Mouse (Mus musculus): ENCODE data around the gene Wdr31. TPM values are rescaled to one million over a fixed set of nuclear protein-coding genes. Genes with fewer than 3 reads are reported as not detected.
A peak's percentile ranks its signal among the peaks of the same experiment; 100 is the strongest.

Gene Wdr31
- total RNA-seq (2022) = under 1 TPM; 0.44 to 0.90 (median 0.61) TPM

DNA sequence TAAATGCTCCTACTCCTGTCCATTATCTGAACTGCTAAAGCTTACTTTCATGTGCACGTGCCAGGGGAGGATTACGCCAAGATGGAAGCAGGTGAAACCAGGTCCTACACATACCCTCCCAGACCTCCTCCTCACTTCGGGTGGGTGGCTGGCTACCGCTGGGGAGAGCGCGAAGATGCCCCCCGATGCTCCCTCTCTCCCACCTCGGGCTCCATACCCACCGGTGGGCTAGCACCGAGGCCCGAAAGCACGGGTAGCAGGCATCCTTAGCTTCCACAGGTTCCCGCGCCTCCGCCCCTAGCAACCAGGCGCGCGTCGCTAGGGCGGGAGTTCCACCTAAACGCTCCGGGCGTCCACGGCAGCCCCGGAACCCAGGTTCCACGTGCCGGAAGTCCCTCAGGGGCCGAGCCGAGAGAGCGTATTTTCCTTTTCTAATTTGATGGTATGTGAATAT, at the start of gene Wdr31:
Gene Wdr31 (minus strand): TSS at position 299 of the 454 bp plus-strand sequence.
- peak; percentile 53 for DNase-seq (ENCODE audit: low spot score)

GRCm38 (mm10) chr4:62519849-62520233, 49.1 kb upstream of the Wdr31 start, which contains the start of gene Alad:
Alad (minus strand) TSS chr4:62519918.
- DNase-seq (ENCODE audit: low spot score) = peak; percentile 86

- no peak for DNase-seq (ENCODE audit: low spot score)
These were observed 48.6 kb upstream of the Wdr31 start for GRCm38 (mm10) chr4:62519122-62519848.

- DNase-seq (ENCODE audit: low spot score) = no peak
These were observed 47.9 kb upstream of the Wdr31 start for GRCm38 (mm10) chr4:62518416-62519121.

DNA sequence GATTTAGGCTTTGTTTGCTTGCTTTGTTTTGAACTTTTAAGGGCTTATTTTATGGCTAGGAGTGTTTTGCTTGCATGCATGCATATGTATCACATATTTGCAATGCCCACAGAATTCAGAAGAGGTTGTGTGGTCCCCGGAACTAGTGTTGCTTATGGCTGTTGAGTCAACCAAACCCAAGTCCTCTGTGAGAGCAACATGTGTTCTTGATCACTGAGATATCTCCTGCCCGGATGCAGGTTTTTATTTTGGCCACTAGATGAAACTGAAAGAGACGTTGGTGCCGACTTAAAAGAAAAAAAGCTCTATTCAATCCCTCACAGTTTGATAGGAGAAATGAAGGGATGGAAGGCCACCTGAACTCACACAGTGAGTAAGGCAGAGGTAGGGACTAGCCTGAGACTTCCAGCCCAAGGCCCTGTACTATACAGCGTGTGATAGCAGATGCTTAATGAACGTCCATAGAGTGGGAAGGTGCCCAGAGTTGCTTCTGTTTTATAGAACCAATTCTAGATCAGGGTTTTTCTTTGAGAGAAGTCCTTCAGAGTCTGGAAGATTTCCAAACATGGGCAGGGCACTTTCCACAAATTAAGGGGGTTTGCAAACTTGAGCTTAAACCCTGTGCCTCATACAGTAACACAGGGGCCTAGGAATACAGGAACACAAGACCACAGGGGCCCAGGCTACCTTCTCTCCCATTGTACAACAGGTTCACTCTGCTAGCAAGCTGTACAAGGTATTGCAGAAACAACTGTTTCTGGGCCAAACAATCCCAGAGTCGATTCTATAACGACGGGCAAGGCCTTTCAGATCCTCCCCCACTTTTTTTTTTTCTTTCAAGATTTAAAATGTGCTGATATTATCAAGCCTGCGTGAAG, 47.1 kb upstream of the Wdr31 start:
- DNase-seq (ENCODE audit: low spot score) = no peak

DNA sequence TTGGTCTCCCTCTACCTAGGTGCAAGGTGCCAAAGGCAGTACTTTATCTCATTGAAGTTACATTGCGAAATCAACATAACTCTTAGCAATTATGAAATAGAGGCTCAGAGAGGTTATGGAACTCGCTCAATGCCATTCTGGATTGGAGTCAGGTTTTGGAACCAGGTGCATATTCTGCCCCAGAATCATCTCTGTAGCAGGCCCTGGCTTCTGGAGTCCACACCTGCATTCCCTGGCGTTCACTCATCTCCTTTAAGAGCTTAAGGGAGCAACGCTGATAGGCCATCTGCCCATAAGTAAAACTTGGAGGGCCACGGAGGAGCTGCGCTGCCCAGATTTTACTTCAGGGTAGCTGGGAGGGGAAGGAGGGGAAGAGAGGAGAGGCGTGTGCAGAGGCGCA, 46.4 kb upstream of the Wdr31 start:
- DNase-seq (ENCODE audit: low spot score) = no peak

- DNase-seq (ENCODE audit: low spot score) = no peak
These were observed 45.9 kb upstream of the Wdr31 start for GRCm38 (mm10) chr4:62516579-62516978.

- DNase-seq (ENCODE audit: low spot score) = peak; percentile 72
These were observed 45.4 kb upstream of the Wdr31 start for GRCm38 (mm10) chr4:62516079-62516478.

- no peak for DNase-seq (ENCODE audit: low spot score)
These were observed 44.8 kb upstream of the Wdr31 start for GRCm38 (mm10) chr4:62515490-62515889.

GRCm38 (mm10) chr4:62514995-62515394, 44.3 kb upstream of the Wdr31 start:
- DNase-seq (ENCODE audit: low spot score) = no peak

DNA sequence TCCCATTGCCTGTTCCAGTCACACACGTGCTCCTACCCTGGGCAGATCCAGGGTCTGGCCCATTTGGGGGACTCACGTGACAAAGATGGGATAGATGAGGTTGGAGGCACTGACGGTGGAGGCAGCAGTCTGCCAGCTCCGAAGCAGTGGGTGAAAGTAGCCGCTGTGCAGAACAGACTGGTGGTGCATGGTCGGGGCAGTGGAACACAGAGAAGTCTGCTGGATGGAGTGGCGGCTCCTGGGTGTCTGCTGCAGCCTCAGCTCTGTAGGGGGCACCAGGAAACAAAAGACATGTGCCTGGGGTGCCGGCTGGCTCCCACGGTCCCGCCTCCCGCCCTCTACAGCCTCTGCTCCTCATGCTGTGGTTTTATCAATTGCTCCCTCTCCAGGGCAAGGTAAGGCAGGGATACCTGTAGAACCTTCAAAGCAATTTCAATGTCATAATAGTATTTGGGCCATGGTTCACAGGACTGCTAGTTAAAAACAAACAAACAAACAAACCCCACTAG, 43.4 kb upstream of the Wdr31 start:
- no peak for DNase-seq (ENCODE audit: low spot score)

DNA sequence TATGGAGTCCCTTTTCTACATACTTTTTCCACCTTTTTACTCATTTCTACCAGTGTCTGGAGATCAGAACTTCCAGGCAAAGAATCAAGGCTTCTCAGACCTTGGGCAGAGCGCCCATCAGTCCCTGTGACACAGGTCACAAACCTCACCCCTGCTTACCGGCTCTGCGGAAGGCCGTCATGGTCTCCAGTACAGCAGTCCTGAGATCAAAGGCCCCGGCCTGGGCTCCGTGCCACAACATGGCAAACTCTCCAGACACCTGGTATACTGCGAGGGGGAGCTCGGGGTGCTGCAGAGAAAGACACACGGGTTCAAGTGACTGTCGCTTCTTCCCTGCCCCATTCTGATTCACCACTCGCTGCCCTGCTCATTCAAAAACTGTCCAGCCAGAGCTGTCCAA, 39.2 kb upstream of the Wdr31 start:
- DNase-seq (ENCODE audit: low spot score) = no peak

- DNase-seq (ENCODE audit: low spot score) = no peak
These were observed 38.1 kb upstream of the Wdr31 start for GRCm38 (mm10) chr4:62508839-62509238.

DNA sequence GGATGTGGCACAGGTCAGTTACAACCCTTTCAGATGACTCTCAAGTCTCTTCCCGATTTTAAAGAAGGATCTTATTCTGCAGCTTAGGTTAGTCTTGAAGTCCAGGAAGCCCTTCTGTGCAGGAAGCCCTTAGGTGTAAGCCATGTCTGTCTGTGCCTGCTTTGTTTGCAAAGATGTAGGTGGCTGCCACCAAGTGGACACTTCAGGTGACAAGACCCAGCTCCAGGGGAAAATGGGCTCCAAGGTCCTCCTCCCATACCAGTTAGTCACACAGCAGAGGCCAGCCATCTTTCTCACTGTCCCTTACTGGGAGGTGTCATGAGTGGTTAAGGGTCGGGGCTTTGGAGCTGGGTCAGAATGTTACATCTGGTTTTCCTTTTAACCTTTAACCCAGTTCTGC, 36.1 kb upstream of the Wdr31 start:
- no peak for DNase-seq (ENCODE audit: low spot score)

DNA sequence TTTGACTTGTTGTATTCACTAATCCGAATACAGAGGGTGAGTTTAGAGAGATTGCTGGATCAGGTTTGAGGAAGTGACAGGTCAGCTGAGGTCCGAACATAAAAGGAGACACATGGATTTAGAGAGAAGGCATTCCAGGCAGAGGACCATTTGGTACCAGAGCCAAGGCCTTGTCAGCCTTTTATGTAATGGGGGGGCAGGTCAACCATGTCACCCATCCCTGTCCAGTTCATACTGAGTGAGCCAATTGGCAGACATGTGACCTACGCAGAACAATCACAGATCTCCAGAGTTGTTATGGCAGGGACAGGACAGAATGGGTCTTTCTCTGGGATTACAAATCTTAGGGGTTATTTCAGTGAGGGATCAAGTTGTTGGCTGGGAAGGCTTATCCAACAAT, 35.3 kb upstream of the Wdr31 start:
- DNase-seq (ENCODE audit: low spot score) = no peak

DNA sequence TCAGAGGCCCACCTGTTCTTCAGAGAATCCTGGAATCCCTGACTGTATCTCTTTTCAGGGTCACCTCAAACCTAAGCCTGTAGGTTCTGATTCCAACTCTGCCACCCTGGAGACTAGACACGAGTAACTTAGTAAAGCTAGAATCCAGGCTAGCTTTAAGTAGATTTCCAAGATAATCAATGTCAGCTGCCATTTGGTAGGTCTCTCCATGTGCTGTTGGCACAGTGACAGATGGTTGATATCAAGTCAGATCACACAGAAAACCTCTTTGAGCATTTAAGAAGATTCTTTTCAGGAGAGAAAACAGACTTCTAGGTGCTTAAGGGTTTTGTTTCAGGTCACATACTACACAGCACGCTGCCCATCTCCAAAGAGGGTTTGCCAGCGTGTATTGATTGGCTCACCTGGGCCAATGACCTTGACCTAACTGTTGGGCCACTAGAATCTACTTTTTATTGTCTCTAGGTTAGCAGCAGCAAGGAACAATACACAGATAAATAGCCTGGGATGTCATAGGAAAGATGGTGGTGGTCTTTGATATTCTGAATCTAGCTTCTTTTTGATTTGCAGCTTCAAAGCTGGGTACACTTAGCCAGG, 32.8 kb upstream of the Wdr31 start, which contains the start of gene Hdhd3:
Gene Hdhd3 (minus strand): TSS at position 94 of the 597 bp plus-strand sequence.
- DNase-seq (ENCODE audit: low spot score) = no peak

DNA sequence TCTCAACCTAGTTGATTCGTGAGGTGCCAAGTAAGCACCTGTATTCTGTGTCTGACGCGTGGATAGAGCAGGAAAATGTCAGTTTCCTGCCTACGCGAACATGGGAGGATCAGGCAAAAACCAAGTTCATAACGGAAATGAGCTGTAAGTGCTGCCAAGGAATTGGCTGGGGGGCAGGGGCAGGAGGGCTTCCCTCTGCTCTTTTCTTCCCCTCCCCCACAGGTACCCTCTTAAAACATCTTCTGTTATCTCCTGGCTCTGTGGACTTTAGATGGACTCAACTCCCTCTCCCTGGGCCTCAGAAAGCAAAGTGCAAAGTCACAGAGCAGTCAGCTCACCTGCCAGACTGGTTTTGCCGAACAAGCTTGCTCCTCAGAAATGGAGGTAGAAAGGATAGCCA, 32.3 kb upstream of the Wdr31 start:
- no peak for DNase-seq (ENCODE audit: low spot score)

GRCm38 (mm10) chr4:62501964-62502732, 31.5 kb upstream of the Wdr31 start:
- DNase-seq (ENCODE audit: low spot score) = peak; percentile 94

- no peak for DNase-seq (ENCODE audit: low spot score)
These were observed 30.8 kb upstream of the Wdr31 start for GRCm38 (mm10) chr4:62501534-62501933.

DNA sequence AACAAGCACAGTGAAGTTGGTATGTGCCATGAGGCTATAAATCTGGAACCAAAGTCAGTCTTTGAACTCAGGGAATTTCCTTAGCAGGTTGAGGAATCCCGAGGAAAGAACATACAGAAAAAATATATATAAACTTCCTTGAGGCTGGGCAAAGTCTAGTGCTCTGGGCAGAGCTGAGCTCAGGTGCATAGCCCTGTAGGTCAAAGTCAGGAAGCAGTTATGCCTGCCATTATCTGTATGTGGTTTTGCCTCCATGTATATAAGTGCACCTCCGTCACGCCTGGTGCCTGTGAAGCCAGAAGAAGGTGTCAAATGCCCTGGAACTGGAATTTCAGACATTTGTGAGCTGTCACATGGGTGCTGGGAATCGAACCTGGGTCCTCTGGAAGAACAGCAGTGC, 30.1 kb upstream of the Wdr31 start:
- no peak for DNase-seq (ENCODE audit: low spot score)

GRCm38 (mm10) chr4:62496815-62497214, 26.1 kb upstream of the Wdr31 start:
- no peak for DNase-seq (ENCODE audit: low spot score)
